Mouse (Mus musculus): ENCODE results near the gene Ralgapa1. TPM values are rescaled to one million over a fixed set of nuclear protein-coding genes. Genes with fewer than 3 reads are reported as not detected.

Ralgapa1 gene
- polyA plus RNA-seq, 1 experiment from 2014 or later = 28.4 TPM

DNA sequence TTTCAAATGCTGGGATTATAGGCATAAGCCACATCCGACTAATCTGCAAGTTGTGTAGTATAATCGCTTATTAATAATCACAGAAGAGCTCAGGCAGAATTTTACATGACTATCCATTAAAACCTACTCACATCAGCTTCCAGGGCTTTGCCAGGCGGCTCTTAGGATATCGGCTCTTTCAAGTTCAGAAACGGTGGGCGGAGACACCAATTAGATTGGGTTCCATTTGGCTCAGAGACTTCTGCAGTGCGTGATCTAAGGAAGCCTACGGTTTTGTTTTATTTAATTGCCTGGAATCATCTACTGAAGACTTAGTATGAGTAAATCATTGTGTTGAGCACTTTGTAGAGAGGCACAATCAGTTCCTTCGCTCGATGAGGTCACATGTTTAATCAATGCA, 249.3 kb downstream of the Ralgapa1 start:
- Histone ChIP-seq H3K4me3 (no peak overlapping the region), H3K4me2 (replicated peaks) (no peak overlapping the region), H3K27me3 (no peaks in the 10 kb centered on the region), H3K27ac (no peak overlapping the region), H3K4me1 (peaks cover 6% of the 10 kb centered on the region; the same call in 1 of the 2 replicates), H3K36me3 (no peaks in the 10 kb centered on the region), H3K9ac (no peak overlapping the region), H3K9me3 (replicated peaks) (no peaks in the 10 kb centered on the region)
- WGBS = 89% methylated on average over 10 of the region's 10 CpGs
- ATAC-seq (ENCODE audit: low FRiP score) = no peak

DNA sequence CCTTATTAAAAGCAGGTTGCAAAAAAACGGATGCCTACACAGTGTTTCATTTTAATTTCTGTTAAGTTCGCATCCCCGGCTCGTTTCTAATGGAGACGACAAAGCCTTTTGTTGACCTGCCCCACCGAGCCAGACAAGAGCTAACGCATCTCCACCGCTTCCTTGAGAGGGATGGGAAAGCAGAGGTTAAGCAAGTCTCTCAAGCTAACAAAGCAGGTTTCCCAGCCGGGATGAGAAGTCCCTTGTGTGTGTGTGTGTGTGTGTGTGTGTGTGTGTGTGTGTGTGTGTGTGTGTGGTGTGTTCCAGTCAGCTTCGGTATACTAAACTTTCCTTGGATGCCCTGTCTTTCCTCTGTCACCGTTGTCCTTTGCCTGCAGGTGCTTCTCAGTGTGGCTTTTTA, 249.8 kb downstream of the Ralgapa1 start:
- Histone ChIP-seq H3K27ac (no peak overlapping the region), H3K4me3 (no peak overlapping the region), H3K36me3 (no peaks in the 10 kb centered on the region), H3K4me2 (replicated peaks) (no peak overlapping the region), H3K9ac (no peak overlapping the region), H3K4me1 (peaks cover 6% of the 10 kb centered on the region; the same call in 1 of the 2 replicates), H3K27me3 (no peaks in the 10 kb centered on the region), H3K9me3 (replicated peaks) (no peaks in the 10 kb centered on the region)
- 74% methylated on average over 11 of the region's 11 CpGs for WGBS
- ATAC-seq (ENCODE audit: low FRiP score) = no peak

DNA sequence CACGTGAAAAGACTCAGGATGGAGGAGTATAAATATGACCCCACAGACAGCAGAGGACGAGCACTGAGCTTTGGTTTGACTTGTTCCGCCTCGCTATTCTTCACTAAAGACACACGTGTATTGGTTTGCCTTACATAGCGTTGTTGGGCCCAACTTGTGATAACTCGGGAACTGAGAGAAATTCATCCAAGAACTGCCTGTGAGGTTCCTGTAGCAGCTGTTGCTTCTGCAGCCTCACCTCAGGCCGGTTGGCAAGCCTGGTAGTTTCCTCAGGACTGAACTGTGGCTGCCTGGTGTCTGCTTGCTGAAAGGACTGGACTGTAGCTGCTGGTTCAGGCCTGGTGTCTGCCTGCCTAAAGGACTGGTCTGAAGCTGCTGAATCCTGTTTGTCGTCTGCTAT, 250.3 kb downstream of the Ralgapa1 start:
- ATAC-seq (ENCODE audit: low FRiP score) = no peak
- Histone ChIP-seq H3K9ac (no peak overlapping the region), H3K4me3 (no peak overlapping the region), H3K36me3 (no peaks in the 10 kb centered on the region), H3K27me3 (no peaks in the 10 kb centered on the region), H3K9me3 (replicated peaks) (no peaks in the 10 kb centered on the region), H3K27ac (no peak overlapping the region), H3K4me2 (replicated peaks) (no peak overlapping the region), H3K4me1 (peaks cover 6% of the 10 kb centered on the region; the same call in 1 of the 2 replicates)
- 89% methylated on average over 9 of the region's 9 CpGs for WGBS

DNA sequence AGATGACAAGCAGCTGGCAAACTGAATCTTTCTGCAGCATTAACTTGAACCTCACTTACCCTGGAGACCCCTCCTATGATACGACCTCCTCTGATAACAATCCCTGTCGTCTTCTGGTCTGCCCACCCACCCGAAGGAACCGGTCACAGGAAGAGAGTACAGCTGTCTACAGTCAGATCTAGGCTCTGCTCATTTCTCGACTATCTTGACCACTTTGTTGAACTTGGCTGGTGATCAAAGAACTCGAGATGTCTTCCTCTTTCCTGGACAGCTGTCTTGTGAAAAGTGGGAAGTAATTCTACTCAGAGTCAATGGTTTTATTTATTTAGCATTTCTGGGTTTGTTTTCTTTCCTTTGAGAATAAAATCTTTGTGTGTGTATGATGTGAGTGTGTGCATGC, 251.3 kb downstream of the Ralgapa1 start:
- ATAC-seq (ENCODE audit: low FRiP score) = no peak
- Histone ChIP-seq H3K27ac (no peak overlapping the region), H3K4me1 (peaks cover 6% of the 10 kb centered on the region; the same call in 1 of the 2 replicates), H3K4me3 (no peak overlapping the region), H3K4me2 (replicated peaks) (no peak overlapping the region), H3K27me3 (no peaks in the 10 kb centered on the region), H3K9me3 (replicated peaks) (no peaks in the 10 kb centered on the region), H3K9ac (no peak overlapping the region), H3K36me3 (no peaks in the 10 kb centered on the region)
- 70% methylated on average over 6 of the region's 6 CpGs for WGBS

DNA sequence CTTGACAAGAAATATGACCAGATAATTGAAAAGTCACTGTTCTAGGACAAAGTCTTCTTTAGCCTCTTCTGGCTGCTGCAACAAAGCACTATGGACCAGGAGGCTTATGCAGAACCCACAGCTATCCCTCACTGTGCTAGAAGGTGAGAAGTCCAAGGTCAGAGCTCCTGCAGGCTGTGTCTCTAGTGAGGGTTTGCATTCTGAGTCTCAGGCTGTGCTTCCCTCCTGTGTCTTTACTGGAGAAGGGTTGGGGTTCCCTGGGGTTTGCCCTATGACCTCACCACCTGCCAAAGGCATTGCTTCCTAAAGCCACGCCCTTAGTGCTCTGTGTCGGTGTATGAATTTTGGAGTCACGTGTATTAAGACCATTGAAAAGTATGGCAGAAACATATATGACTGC, 252.5 kb downstream of the Ralgapa1 start:
- ATAC-seq (ENCODE audit: low FRiP score) = no peak
- H3K4me3 ChIP-seq = no peak overlapping the region
- 70% methylated on average over 3 of the region's 3 CpGs for WGBS
- no peaks in the 10 kb centered on the region for H3K4me1 ChIP-seq
- no peak overlapping the region for H3K4me2 ChIP-seq (replicated peaks)
- H3K27me3 ChIP-seq = no peaks in the 10 kb centered on the region
- no peak overlapping the region for H3K9ac ChIP-seq
- H3K36me3 ChIP-seq = no peaks in the 10 kb centered on the region
- no peak overlapping the region for H3K27ac ChIP-seq
- H3K9me3 ChIP-seq (replicated peaks) = no peaks in the 10 kb centered on the region

DNA sequence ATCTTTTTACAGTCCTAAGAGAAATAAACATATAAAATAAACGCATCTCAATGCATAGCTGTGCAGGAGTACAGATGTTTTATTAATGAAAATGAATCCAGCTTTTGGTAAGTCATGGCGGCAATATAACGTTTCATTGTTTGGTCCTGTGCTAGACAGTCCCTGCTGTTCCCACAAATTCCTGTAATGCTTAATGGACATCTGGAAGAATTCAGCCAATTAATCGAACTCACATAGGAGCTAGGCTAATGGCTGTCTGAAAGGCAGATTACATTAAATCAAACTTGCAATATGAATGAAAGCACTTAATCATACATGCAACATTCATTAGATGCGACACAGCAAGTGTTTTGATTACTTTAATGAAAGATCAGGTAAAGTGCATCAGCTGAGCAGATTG, 254.1 kb downstream of the Ralgapa1 start:
- no peak overlapping the region for H3K9ac ChIP-seq
- no peaks in the 10 kb centered on the region for H3K4me1 ChIP-seq
- no peak overlapping the region for H3K27ac ChIP-seq
- no peaks in the 10 kb centered on the region for H3K9me3 ChIP-seq (replicated peaks)
- no peaks in the 10 kb centered on the region for H3K27me3 ChIP-seq
- no peak overlapping the region for H3K4me3 ChIP-seq
- WGBS = 75% methylated on average over 5 of the region's 5 CpGs
- ATAC-seq (ENCODE audit: low FRiP score) = no peak
- H3K36me3 ChIP-seq = no peaks in the 10 kb centered on the region
- H3K4me2 ChIP-seq (replicated peaks) = no peak overlapping the region

DNA sequence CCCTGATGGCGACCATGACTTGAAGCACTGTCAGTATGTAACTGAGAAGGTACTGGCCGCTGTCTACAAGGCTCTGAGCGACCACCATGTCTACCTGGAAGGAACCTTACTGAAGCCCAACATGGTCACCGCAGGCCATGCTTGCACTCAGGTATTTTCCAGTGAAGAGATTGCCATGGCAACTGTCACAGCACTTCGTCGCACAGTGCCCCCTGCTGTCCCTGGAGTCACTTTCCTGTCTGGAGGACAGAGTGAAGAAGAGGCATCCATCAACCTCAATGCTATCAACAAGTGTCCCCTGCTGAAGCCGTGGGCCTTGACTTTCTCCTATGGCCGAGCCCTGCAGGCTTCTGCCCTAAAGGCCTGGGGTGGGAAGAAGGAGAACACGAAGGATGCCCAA, 255.1 kb downstream of the Ralgapa1 start:
- Histone ChIP-seq H3K4me1 (no peaks in the 10 kb centered on the region), H3K4me3 (no peak overlapping the region), H3K27me3 (no peaks in the 10 kb centered on the region), H3K36me3 (no peaks in the 10 kb centered on the region), H3K4me2 (replicated peaks) (no peak overlapping the region), H3K27ac (no peak overlapping the region), H3K9ac (no peak overlapping the region), H3K9me3 (replicated peaks) (no peaks in the 10 kb centered on the region)
- WGBS = 77% methylated on average over 9 of the region's 9 CpGs
- ATAC-seq (ENCODE audit: low FRiP score) = no peak

DNA sequence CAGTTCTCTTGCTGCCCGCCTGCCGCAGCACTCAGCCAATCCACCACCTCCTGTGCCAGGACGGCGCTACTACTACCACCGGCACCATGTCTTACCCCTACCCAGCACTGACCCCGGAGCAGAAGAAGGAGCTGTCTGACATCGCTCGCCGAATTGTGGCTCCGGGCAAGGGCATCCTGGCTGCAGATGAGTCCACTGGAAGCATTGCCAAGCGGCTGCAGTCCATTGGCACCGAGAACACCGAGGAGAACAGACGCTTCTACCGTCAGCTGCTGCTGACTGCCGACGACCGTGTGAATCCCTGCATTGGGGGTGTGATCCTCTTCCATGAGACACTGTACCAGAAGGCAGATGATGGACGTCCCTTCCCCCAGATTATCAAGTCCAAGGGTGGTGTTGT, 255.8 kb downstream of the Ralgapa1 start, which contains the start of gene Aldoart2:
Gene Aldoart2 (plus strand): TSS at position 34 of the 400 bp plus-strand sequence.
- WGBS = 96% methylated on average over 19 of the region's 19 CpGs
- H3K9ac ChIP-seq = no peak within 1 kb of the TSS

DNA sequence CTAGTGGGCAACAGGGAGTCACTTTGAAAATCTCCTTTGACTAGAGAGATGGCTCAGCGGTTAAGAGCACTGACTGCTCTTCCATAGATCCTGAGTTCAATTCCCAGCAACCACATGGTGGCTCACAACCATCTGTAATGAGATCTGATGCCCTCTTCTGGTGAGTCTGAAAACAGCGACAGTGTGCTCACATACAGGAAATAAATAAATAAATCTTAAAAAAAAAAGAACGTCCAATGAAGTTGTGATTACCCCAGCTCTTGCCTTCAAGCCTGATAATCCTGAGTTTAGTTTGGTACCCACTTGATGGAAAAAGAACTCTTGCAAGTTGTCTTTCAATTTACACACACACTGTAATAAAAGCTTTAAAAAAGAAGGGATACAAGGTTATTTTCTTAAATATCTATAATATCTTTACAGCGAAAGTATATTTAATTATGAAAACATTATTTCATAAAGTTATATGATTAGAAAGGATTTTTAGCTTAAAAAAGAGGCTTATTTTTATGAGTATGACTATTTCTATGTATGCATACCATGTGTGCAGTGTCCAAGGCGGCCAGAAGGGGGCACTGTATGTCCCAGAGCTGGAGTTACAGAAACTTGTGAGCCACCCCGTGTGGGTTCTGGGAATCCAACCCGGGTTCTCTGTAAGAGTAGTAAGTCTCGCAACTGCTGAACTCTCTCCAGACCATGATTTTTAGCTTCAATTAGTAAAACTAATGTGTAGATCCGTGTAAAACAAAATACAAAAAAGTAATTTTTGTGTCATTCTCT, 256.6 kb downstream of the Ralgapa1 start:
- no peak overlapping the region for H3K4me3 ChIP-seq
- no peak for ATAC-seq (ENCODE audit: low FRiP score)
- H3K36me3 ChIP-seq = no peaks in the 10 kb centered on the region
- peaks cover 6% of the 10 kb centered on the region; the same call in 1 of the 2 replicates for H3K4me1 ChIP-seq
- H3K4me2 ChIP-seq (replicated peaks) = no peak overlapping the region
- H3K9me3 ChIP-seq (replicated peaks) = no peaks in the 10 kb centered on the region
- no peaks in the 10 kb centered on the region for H3K27me3 ChIP-seq
- H3K27ac ChIP-seq = no peak overlapping the region
- 85% methylated on average over 9 of the region's 9 CpGs for WGBS
- H3K9ac ChIP-seq = no peak overlapping the region

More for the DNA sequence above, 255.8 kb downstream of the Ralgapa1 start, which contains the start of gene Aldoart2:
- Histone ChIP-seq H3K36me3 (no peaks in the 10 kb centered on the region), H3K27me3 (no peaks in the 10 kb centered on the region), H3K4me2 (replicated peaks) (no peak within 1 kb of the TSS), H3K4me1 (peaks cover 3% of the 10 kb centered on the region; the same call in 1 of the 2 replicates), H3K9me3 (replicated peaks) (no peaks in the 10 kb centered on the region), H3K4me3 (no peak within 1 kb of the TSS), H3K27ac (no peak within 1 kb of the TSS)
- ATAC-seq (ENCODE audit: low FRiP score) = no peak

DNA sequence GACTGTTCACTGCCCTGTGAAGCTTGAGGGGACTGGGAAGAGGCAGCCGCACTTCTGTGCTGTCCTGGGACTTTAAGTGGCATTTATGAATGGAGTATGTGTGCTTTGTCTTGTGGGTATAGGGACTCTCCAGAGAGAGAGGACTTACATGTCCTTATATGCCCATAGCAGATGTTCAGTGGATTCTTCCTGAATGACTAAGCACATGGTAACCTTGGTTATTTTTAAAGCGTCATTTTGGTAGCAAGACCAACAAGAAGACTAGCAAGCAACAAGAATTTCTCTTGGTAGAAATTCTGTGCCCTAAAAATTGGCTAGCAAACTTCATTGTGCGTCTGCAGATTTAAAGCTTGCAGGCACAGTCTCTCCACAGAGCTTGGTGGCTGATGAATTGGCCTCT, 257.2 kb downstream of the Ralgapa1 start:
- Histone ChIP-seq H3K4me3 (no peak overlapping the region), H3K9me3 (replicated peaks) (no peaks in the 10 kb centered on the region)

DNA sequence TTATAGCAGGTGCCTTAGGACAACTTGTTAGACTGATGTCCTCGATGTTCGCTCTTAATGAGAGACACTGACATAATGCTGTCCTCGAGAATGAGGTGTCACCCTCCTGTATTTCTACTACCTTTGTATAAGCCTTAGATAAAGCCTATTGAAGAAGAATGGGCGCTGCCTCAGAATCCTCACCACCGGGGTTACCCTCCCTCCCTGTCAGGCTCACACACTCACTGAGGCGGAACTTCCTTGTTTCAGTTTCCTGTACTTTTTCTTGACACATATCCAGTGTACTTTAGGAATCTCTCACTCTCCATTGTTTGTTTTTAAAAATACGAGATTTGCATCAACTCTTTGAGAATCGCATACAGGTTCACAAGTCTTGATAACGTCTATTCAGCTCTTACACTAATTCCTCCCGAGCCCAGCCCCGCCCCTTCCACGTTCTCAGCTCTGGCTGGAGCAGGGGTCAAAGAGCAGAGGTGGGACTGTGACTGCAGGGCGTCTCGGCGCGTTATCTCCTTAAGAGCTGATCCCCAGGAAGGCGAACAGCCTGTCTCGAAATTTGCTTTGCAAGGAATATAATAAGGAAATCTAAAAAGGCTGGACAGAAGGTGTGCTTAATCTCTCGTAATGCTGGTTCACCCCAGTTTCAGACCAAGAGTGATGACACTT, 260.8 kb downstream of the Ralgapa1 start:
- Histone ChIP-seq H3K9ac (no peak overlapping the region), H3K27ac (no peak overlapping the region), H3K4me3 (0 out of 2 replicates have a peak overlapping the region, but pooled peaks have one; percentile 19), H3K27me3 (no peaks in the 10 kb centered on the region), H3K36me3 (no peaks in the 10 kb centered on the region), H3K9me3 (replicated peaks) (no peaks in the 10 kb centered on the region), H3K4me1 (peaks cover 6% of the 10 kb centered on the region; the same call in 1 of the 2 replicates), H3K4me2 (replicated peaks) (peak overlapping the region; percentile 51)
- WGBS = 13% methylated on average over 19 of the region's 19 CpGs
- ATAC-seq (ENCODE audit: low FRiP score) = no peak

More for the DNA sequence above, 257.2 kb downstream of the Ralgapa1 start:
- Histone ChIP-seq H3K36me3 (no peaks in the 10 kb centered on the region), H3K4me1 (peaks cover 6% of the 10 kb centered on the region; the same call in 1 of the 2 replicates), H3K9ac (no peak overlapping the region), H3K27me3 (no peaks in the 10 kb centered on the region), H3K27ac (no peak overlapping the region), H3K4me2 (replicated peaks) (no peak overlapping the region)
- ATAC-seq (ENCODE audit: low FRiP score) = no peak
- WGBS = 97% methylated on average over 3 of the region's 3 CpGs

DNA sequence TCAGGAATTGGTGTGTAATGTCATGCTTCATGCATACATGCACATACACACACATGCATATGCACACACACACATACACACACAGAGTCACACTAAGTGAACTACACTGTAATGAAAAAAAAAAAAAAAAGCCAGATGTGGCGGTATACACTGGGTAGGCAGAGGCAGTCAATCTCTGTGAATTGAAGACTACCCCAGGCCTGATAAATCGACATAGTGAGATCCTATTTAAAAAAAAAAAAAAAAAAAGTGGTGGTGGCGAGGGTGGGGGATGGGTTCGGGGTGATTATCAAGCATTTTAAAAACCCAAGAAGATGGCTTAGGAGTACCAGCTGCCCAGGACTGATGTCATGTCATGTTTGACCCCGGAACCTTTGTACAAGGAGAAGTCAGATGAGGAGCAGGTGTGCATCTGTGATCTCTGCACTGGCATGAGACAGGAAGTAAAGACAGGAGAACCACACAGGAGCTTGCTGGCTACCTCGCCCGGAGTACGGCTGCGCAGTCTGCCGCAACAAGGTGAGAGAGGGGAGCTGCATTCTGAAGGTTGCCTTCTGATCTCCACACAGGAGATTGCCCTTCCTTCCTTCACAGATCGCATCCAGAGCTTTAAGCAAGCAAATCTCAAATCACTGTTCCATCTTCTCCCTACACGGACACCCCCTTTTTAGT, 261.6 kb downstream of the Ralgapa1 start:
- H3K36me3 ChIP-seq = no peaks in the 10 kb centered on the region
- no peaks in the 10 kb centered on the region for H3K27me3 ChIP-seq
- H3K27ac ChIP-seq = no peak overlapping the region
- H3K9me3 ChIP-seq (replicated peaks) = no peaks in the 10 kb centered on the region
- peaks cover 6% of the 10 kb centered on the region; the same call in 1 of the 2 replicates for H3K4me1 ChIP-seq
- H3K4me3 ChIP-seq = no peak overlapping the region
- WGBS = 87% methylated on average over 12 of the region's 12 CpGs
- no peak overlapping the region for H3K9ac ChIP-seq
- no peak for ATAC-seq (ENCODE audit: low FRiP score)
- no peak overlapping the region for H3K4me2 ChIP-seq (replicated peaks)
